Mouse (Mus musculus) lung, adult 2 months (tissue): Measurements from ENCODE around the gene Adamts4.

Source experiments
- CTCF ChIP-seq: fragments of 200-500 bp; IDR thresholded peaks from 2 replicates; pipeline ENCODE4 v1.5.1; 2011; ENCODE audit warnings: mild to moderate bottlenecking, low read length, control low read depth; ENCODE audit not compliant: insufficient read depth
- POLR2A ChIP-seq: fragments of 200-500 bp; IDR thresholded peaks from 2 replicates; pipeline ENCODE4 v1.6.1; 2011; ENCODE audit warnings: low read depth, mild to moderate bottlenecking, control low read depth, low read length, borderline replicate concordance; ENCODE audit errors: extremely low read depth

DNA sequence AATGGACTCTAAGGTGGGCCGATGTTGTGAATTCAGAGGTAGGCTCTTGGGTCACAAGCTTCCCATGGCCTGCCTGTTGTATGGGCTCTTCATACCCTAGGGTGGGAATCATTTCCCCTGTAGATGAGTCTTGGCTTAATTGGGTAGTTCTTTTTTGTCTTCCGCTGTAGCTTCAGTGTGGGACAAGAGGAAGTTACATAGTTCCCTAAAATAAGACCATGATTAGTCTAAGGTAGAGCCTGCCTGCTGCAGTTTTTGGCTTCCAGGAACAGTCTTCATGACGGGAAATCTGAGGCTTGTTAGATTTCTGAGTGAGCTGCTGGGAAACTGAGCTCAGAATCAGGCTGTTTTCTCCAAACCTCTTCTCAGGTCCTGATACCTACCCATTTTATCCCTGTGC, 21.9 kb downstream of the Adamts4 start:
- TF ChIP-seq CTCF, result no peak
- TF ChIP-seq POLR2A, result no peak
